Mouse (Mus musculus) stomach, postnatal 0 days (tissue): Measurements from ENCODE around the gene Gm11172.

Experiments
- CTCF ChIP-seq: IDR thresholded peaks from 2 replicates; pipeline ENCODE4 v1.5.1; 2016; ENCODE audit warnings: antibody characterized with exemption, low read depth, mild to moderate bottlenecking, moderate library complexity
- EP300 ChIP-seq: optimal IDR thresholded peaks from 2 replicates; pipeline ENCODE3; 2016; ENCODE audit warnings: antibody characterized with exemption

- no peak for TF ChIP-seq CTCF
- TF ChIP-seq EP300: no peak
These were observed 22.0 kb upstream of the Gm11172 start, which contains the start of gene Prm3 for GRCm38 (mm10) chr16:10790702-10791101.
